Mouse (Mus musculus) lung, adult 2 months (tissue): ENCODE results near the gene Olfr56.
"Not testable (repeated sequence)": the region's sequence is repeated elsewhere in the genome, so short reads cannot be mapped to it uniquely, and the experiment has no call there.

Experiments
- CTCF ChIP-seq: fragments of 200-500 bp; IDR thresholded peaks from 2 replicates; pipeline ENCODE4 v1.5.1; 2011; ENCODE audit warnings: mild to moderate bottlenecking, low read length, control low read depth; ENCODE audit not compliant: insufficient read depth
- POLR2A ChIP-seq: fragments of 200-500 bp; IDR thresholded peaks from 2 replicates; pipeline ENCODE4 v1.6.1; 2011; ENCODE audit warnings: low read depth, mild to moderate bottlenecking, control low read depth, low read length, borderline replicate concordance; ENCODE audit errors: extremely low read depth

DNA sequence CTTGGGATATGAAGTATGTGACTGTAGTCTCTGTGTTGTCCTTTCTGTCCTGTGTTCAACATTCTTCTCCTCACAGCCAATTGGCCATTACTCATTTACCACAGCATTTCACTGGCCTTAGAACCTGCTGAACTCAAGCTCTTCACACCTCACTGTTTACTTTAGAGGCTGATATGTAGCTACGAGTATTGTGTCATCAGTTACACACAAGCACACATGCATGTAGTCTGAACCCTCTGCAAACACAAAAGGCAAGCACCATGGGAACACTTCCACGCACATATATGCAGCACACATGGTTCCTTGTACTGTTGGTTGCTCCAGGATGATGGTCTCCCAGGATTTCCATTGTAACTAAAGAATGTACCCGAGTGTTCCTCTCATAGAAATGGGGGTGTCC, 43.4 kb upstream of the Olfr56 start:
- not testable (repeated sequence) for TF ChIP-seq POLR2A, CTCF
